Comparison of ENCODE assay signal across 8 mouse cellular contexts in genomic region chr4:59870859-59871591, GRCm38 (mm10). TPM values are rescaled to one million over a fixed set of nuclear protein-coding genes. Genes with fewer than 3 reads are reported as not detected.
A peak's percentile ranks its signal among the peaks of the same experiment; 100 is the strongest.
DNase-seq lines count a peak whose midpoint lies in the region; ATAC-seq and TF ChIP-seq lines count a peak whose summit lies in the region.

No protein-coding gene starts in this region.

- no peak overlapping the region for H3K4me2 ChIP-seq in embryonic facial prominence, embryonic 12.5 days (replicated peaks)
- no peak overlapping the region for H3K4me2 ChIP-seq in limb, embryonic 13.5 days (replicated peaks)
- no peak overlapping the region for H3K4me2 ChIP-seq in midbrain, embryonic 16.5 days (ENCODE audit: low read length)

- peak; percentile 82 for TF ChIP-seq EP300 in heart, adult 2 months (IDR thresholded peaks at IDR 0.05; ENCODE audit: insufficient read depth, low read depth, low read length)

- no peak overlapping the region for H3K27ac ChIP-seq in embryonic facial prominence, embryonic 12.5 days
- H3K27ac ChIP-seq in heart, adult 2 months, result peak overlapping the region; percentile 49
- H3K27ac ChIP-seq in kidney, adult 2 months (ENCODE audit: insufficient read depth, low read depth, low read length), result no peak overlapping the region
- H3K27ac ChIP-seq in limb, embryonic 13.5 days, result peak overlapping the region; percentile 67
- H3K27ac ChIP-seq in midbrain, embryonic 16.5 days (ENCODE audit: low read length), result no peak overlapping the region

- TF ChIP-seq POLR2A in heart, adult 2 months (IDR thresholded peaks at IDR 0.05; ENCODE audit: insufficient read depth, low read depth, low read length), result no peak
- TF ChIP-seq POLR2A in kidney, adult 2 months (IDR thresholded peaks at IDR 0.05; ENCODE audit: low read depth, low read length), result no peak

- H3K9ac ChIP-seq in embryonic facial prominence, embryonic 12.5 days, result no peak overlapping the region
- no peak overlapping the region; the same call in 1 of the 2 replicates for H3K9ac ChIP-seq in heart, adult 2 months (ENCODE audit: low read depth, low read length)
- H3K9ac ChIP-seq in limb, embryonic 13.5 days, result no peak overlapping the region
- H3K9ac ChIP-seq in midbrain, embryonic 16.5 days (ENCODE audit: low read depth, low read length), result no peak overlapping the region

- H3K9me3 ChIP-seq in embryonic facial prominence, embryonic 12.5 days, result no peaks in the 10 kb centered on the region
- H3K9me3 ChIP-seq in limb, embryonic 13.5 days, result no peaks in the 10 kb centered on the region
- H3K9me3 ChIP-seq in midbrain, embryonic 16.5 days (replicated peaks; ENCODE audit: control insufficient read depth, low read length, poor library complexity, severe bottlenecking), result no peaks in the 10 kb centered on the region

- 0 out of 2 replicates have a peak, but pooled peaks cover 3% of the 10 kb centered on the region for H3K4me1 ChIP-seq in embryonic facial prominence, embryonic 12.5 days
- H3K4me1 ChIP-seq in heart, adult 2 months (ENCODE audit: control insufficient read depth, insufficient read depth, low read length), result peaks cover 3% of the 10 kb centered on the region
- H3K4me1 ChIP-seq in kidney, adult 2 months (ENCODE audit: control insufficient read depth, insufficient read depth, low read length), result no peaks in the 10 kb centered on the region
- H3K4me1 ChIP-seq in limb, embryonic 13.5 days, result peaks cover 15% of the 10 kb centered on the region
- no peaks in the 10 kb centered on the region for H3K4me1 ChIP-seq in midbrain, embryonic 16.5 days (ENCODE audit: control insufficient read depth, insufficient read depth, low read length)

- no peak overlapping the region for H3K4me3 ChIP-seq in embryonic facial prominence, embryonic 12.5 days
- H3K4me3 ChIP-seq in heart, adult 2 months, result no peak overlapping the region
- no peak overlapping the region for H3K4me3 ChIP-seq in kidney, adult 2 months (ENCODE audit: insufficient read depth, low read depth, low read length)
- no peak overlapping the region for H3K4me3 ChIP-seq in limb, embryonic 13.5 days
- no peak overlapping the region for H3K4me3 ChIP-seq in midbrain, embryonic 16.5 days (ENCODE audit: low read depth, low read length)

- WGBS in embryonic facial prominence, embryonic 12.5 days, result 61% methylated on average over 9 of the region's 9 CpGs
- 27% methylated on average over 9 of the region's 9 CpGs for WGBS in heart, adult 2 months
- WGBS in kidney, adult 2 months, result 59% methylated on average over 9 of the region's 9 CpGs
- WGBS in limb, embryonic 13.5 days, result 59% methylated on average over 9 of the region's 9 CpGs
- 58% methylated on average over 9 of the region's 9 CpGs for WGBS in midbrain, embryonic 16.5 days

- intact Hi-C loops in heart, adult 2 months (cut with DNase I), result loop anchor here (1.0 to 5.0 kb wide), 4 partner anchors 21 to 244 kb away; partner anchors contain the start of gene E130308A19Rik

- H3K27me3 ChIP-seq in embryonic facial prominence, embryonic 12.5 days, result no peaks in the 10 kb centered on the region
- H3K27me3 ChIP-seq in heart, adult 2 months (ENCODE audit: control insufficient read depth, insufficient read depth, low read length), result no peaks in the 10 kb centered on the region
- no peaks in the 10 kb centered on the region for H3K27me3 ChIP-seq in kidney, adult 2 months (replicated peaks; ENCODE audit: control insufficient read depth, insufficient read depth, low read length)
- no peaks in the 10 kb centered on the region for H3K27me3 ChIP-seq in limb, embryonic 13.5 days
- H3K27me3 ChIP-seq in midbrain, embryonic 16.5 days (ENCODE audit: control insufficient read depth, insufficient read depth, low read depth, low read length), result no peaks in the 10 kb centered on the region

- peak; percentile 75; the same call in 1 of the 2 replicates for ATAC-seq in embryonic facial prominence, embryonic 12.5 days (ENCODE audit: insufficient number of reproducible peaks, insufficient read depth, low FRiP score, low TSS enrichment)
- ATAC-seq in limb, embryonic 13.5 days (ENCODE audit: low FRiP score, low read depth), result peak; percentile 64
- peak; percentile 65 for ATAC-seq in midbrain, embryonic 16.5 days

- peak; percentile 99 for TF ChIP-seq CTCF in heart, adult 2 months (IDR thresholded peaks at IDR 0.05)
- TF ChIP-seq CTCF in kidney, adult 2 months (conservative IDR thresholded peaks at IDR 0.05; ENCODE audit: insufficient read depth, insufficient read length, low read depth, low read length), result peak; percentile 84

- no peaks in the 10 kb centered on the region for H3K79me2 ChIP-seq in heart, adult 2 months (replicated peaks; ENCODE audit: control insufficient read depth, insufficient read depth, low read length)

- DNase-seq in 3T3-L1 (ENCODE audit: low read depth, low spot score), result peak; percentile 94
- peak; percentile 76 for DNase-seq in adrenal gland, postnatal 14 days
- DNase-seq in heart, adult 2 months, result peak; percentile 79 to 83
- peak; percentile 84 for DNase-seq in kidney, adult 2 months
- peak; percentile 69 to 71 for DNase-seq in spleen, postnatal 36 days (ENCODE audit: low spot score in 2 of 2)

- no peaks in the 10 kb centered on the region for H3K36me3 ChIP-seq in embryonic facial prominence, embryonic 12.5 days
- H3K36me3 ChIP-seq in heart, adult 2 months (ENCODE audit: control insufficient read depth, insufficient read depth, low read length), result peaks cover 9% of the 10 kb centered on the region
- H3K36me3 ChIP-seq in kidney, adult 2 months (ENCODE audit: control insufficient read depth, insufficient read depth, low read length), result no peaks in the 10 kb centered on the region
- 0 out of 2 replicates have a peak, but pooled peaks cover 3% of the 10 kb centered on the region for H3K36me3 ChIP-seq in limb, embryonic 13.5 days
- no peaks in the 10 kb centered on the region for H3K36me3 ChIP-seq in midbrain, embryonic 16.5 days (ENCODE audit: control insufficient read depth, insufficient read depth, low read length)

RNA-seq across cellular contexts. Expression of gene Slc46a2, which starts 43.8 kb away (rescaled TPM):
- not detected in 2 replicates for total RNA-seq in adrenal gland, postnatal 14 days (2021)
- 0.08 TPM in 1 of 2 replicates, not detected in the other for polyA plus RNA-seq in embryonic facial prominence, embryonic 12.5 days (2016; fragmentation: Nextera tagmentation; extraction: Ambion mirVana)
- total RNA-seq in heart, adult 2 months (2021), result under 1 TPM; 0.08 to 0.50 TPM
- polyA plus RNA-seq in heart, adult 2 months (2012; rRNA removed), result 0.78 and 0.85 TPM in 2 replicates
- 0.10 and 0.11 TPM in 2 replicates for polyA plus RNA-seq in kidney, adult 2 months (2012; rRNA removed)
- polyA plus RNA-seq in limb, embryonic 13.5 days (2015; fragmentation: Nextera tagmentation; extraction: Ambion mirVana), result 0.06 TPM in 1 of 2 replicates, not detected in the other
- 0.08 TPM in 1 of 2 replicates, not detected in the other for polyA plus RNA-seq in midbrain, embryonic 16.5 days (2015; fragmentation: Nextera tagmentation; extraction: Ambion mirVana)

Comparison
In these comparisons a context has a peak if more than half of its experiments do, and no peak if none do; other contexts are left out.
1. H3K27ac ChIP-seq: peak in heart, adult 2 months (single experiment) and limb, embryonic 13.5 days (single experiment); none in embryonic facial prominence, embryonic 12.5 days (single experiment), kidney, adult 2 months (single experiment) and midbrain, embryonic 16.5 days (single experiment).
2. Peak in every context shown above with its lines, with median percentiles within 50 percentile points of each other: DNase-seq and ATAC-seq.